ENCODE assay signal across 8 mouse cellular contexts in the genomic region with DNA sequence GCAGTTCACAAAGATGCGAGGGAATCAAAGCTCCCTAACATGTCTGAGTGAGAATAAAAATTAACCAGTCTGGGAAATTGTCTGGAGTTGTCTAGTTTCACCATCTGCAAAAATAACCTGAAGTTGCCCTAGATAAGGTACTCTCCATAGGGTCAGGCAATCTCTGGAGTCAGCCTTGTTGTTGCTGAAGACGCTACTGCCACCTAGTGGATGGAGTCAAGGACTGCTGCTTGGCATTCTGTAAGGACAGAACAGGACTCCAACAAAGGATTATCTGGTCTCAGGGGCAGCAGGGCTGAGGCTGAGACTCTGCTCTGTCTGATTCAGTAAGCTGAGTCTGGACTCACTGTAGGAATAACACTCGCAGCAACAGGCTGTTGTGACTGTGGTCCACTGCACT. TPM values are rescaled to one million over a fixed set of nuclear protein-coding genes. Genes with fewer than 3 reads are reported as not detected.
DNase-seq lines count a peak whose midpoint lies in the region; ATAC-seq and TF ChIP-seq lines count a peak whose summit lies in the region.

No protein-coding gene starts in this region.

- no peak overlapping the region for H3K4me3 ChIP-seq in cerebellum, adult 2 months (replicated peaks; ENCODE audit: insufficient read depth, low read depth, low read length)
- H3K4me3 ChIP-seq in forebrain, postnatal 0 days (ENCODE audit: low read depth, low read length): no peak overlapping the region
- H3K4me3 ChIP-seq in hindbrain, embryonic 15.5 days: no peak overlapping the region

- DNase-seq in thymus, postnatal 0 days (ENCODE audit: low spot score): peak; percentile 78
- no peak for DNase-seq in thymus, adult 18-20 months
- peak; percentile 61 to 72 for DNase-seq in cerebellum, adult 2 months
- DNase-seq in forebrain, postnatal 0 days: peak; percentile 93
- DNase-seq in left cerebral cortex, postnatal 10 days (ENCODE audit: extremely low spot score in 1 of 2, low spot score in 2 of 2): peak; percentile 57 to 59
- DNase-seq in spleen, postnatal 10 days (ENCODE audit: low spot score in 2 of 2): peak; percentile 15 to 57

- H3K36me3 ChIP-seq in forebrain, postnatal 0 days (ENCODE audit: insufficient read depth): peaks cover 33% of the 10 kb centered on the region
- peaks cover 2% of the 10 kb centered on the region; the same call in 1 of the 2 replicates for H3K36me3 ChIP-seq in hindbrain, embryonic 15.5 days

- no peaks in the 10 kb centered on the region for H3K27me3 ChIP-seq in cerebellum, adult 2 months (ENCODE audit: control insufficient read depth, insufficient read depth, low read length)
- no peaks in the 10 kb centered on the region for H3K27me3 ChIP-seq in forebrain, postnatal 0 days (ENCODE audit: insufficient read depth, low read length)
- no peaks in the 10 kb centered on the region for H3K27me3 ChIP-seq in hindbrain, embryonic 15.5 days

- H3K4me1 ChIP-seq in cerebellum, adult 2 months (ENCODE audit: control insufficient read depth, insufficient read depth, low read length): peaks cover 3% of the 10 kb centered on the region; the same call in 1 of the 2 replicates
- H3K4me1 ChIP-seq in forebrain, postnatal 0 days (ENCODE audit: insufficient read depth): no peaks in the 10 kb centered on the region
- H3K4me1 ChIP-seq in hindbrain, embryonic 15.5 days (replicated peaks): peaks cover 43% of the 10 kb centered on the region

- no peak for TF ChIP-seq POLR2A in cerebellum, adult 2 months (IDR thresholded peaks at IDR 0.05; ENCODE audit: borderline replicate concordance, insufficient read depth, low read length)

- TF ChIP-seq CTCF in cerebellum, adult 2 months (IDR thresholded peaks at IDR 0.05; ENCODE audit: borderline replicate concordance, insufficient read depth, low read depth, low read length): peak; percentile 98
- TF ChIP-seq CTCF in forebrain, postnatal 0 days (IDR thresholded peaks at IDR 0.05; ENCODE audit: low read depth): peak; percentile 97

- peak; percentile 80 for ATAC-seq in forebrain, postnatal 0 days
- ATAC-seq in hindbrain, embryonic 15.5 days (ENCODE audit: low FRiP score, low read depth): peak; percentile 55
- peak; percentile 85 for ATAC-seq in megakaryocyte-erythroid progenitor cell, adult 5-6 weeks (replicated peaks; ENCODE audit: low FRiP score, low TSS enrichment, poor library complexity, severe bottlenecking)

- no peak overlapping the region for H3K27ac ChIP-seq in cerebellum, adult 2 months (ENCODE audit: insufficient read depth, low read length)
- peak overlapping the region; percentile 64 for H3K27ac ChIP-seq in forebrain, postnatal 0 days (ENCODE audit: low read depth, low read length)
- peak overlapping the region; percentile 58; the same call in 1 of the 2 replicates for H3K27ac ChIP-seq in hindbrain, embryonic 15.5 days (replicated peaks)

- H3K9ac ChIP-seq in forebrain, postnatal 0 days: no peak overlapping the region
- H3K9ac ChIP-seq in hindbrain, embryonic 15.5 days: no peak overlapping the region

- H3K4me2 ChIP-seq in forebrain, postnatal 0 days (ENCODE audit: low read depth): no peak overlapping the region
- H3K4me2 ChIP-seq in hindbrain, embryonic 15.5 days: no peak overlapping the region

- 19% methylated on average over 3 of the region's 3 CpGs for WGBS in cerebellum, adult 2 months
- WGBS in forebrain, postnatal 0 days: 21% methylated on average over 3 of the region's 3 CpGs
- WGBS in hindbrain, embryonic 15.5 days: 22% methylated on average over 3 of the region's 3 CpGs

- intact Hi-C loops in left cerebral cortex, postnatal 10 days (cut with DNase I): loop anchor here (5.0 kb wide), 1 partner anchor 268 kb away; no protein-coding TSS in a partner anchor

- no peaks in the 10 kb centered on the region for H3K9me3 ChIP-seq in forebrain, postnatal 0 days (ENCODE audit: low read length)
- no peaks in the 10 kb centered on the region for H3K9me3 ChIP-seq in hindbrain, embryonic 15.5 days

RNA-seq across cellular contexts. Expression of a gene that starts 20.0 kb away (rescaled TPM):
- polyA plus RNA-seq in thymus, postnatal 0 days (2015; fragmentation: Nextera tagmentation; extraction: Ambion mirVana): 0.75 and 1.4 TPM in 2 replicates
- polyA plus RNA-seq in cerebellum, adult 2 months (2012; rRNA removed): 0.39 and 0.52 TPM in 2 replicates
- 11.1 and 12.2 TPM in 2 replicates for total RNA-seq in forebrain, postnatal 0 days (2014; rRNA removed)
- polyA plus RNA-seq in forebrain, postnatal 0 days (2015; fragmentation: Nextera tagmentation; extraction: Ambion mirVana): 9.9 and 15.9 TPM in 2 replicates
- polyA plus RNA-seq in hindbrain, embryonic 15.5 days (2015; fragmentation: Nextera tagmentation; extraction: Ambion mirVana): 3.1 and 3.6 TPM in 2 replicates
- 10 to 100 TPM in 1 of 2 experiments, 1 to 10 TPM in 1; 9.6 to 10.0 TPM for total RNA-seq in left cerebral cortex, postnatal 10 days (2021)
- not detected in 2 replicates for total RNA-seq in megakaryocyte-erythroid progenitor cell, adult 5-6 weeks (2014; fragmentation: Nextera tagmentation)
- total RNA-seq in megakaryocyte-erythroid progenitor cell, adult 5-6 weeks (2017): not detected in 2 replicates

RNA-seq across cellular contexts. Expression of a gene that starts 49.0 kb away (rescaled TPM):
- polyA plus RNA-seq in thymus, postnatal 0 days (2015; fragmentation: Nextera tagmentation; extraction: Ambion mirVana): 0.09 and 0.13 TPM in 2 replicates
- polyA plus RNA-seq in cerebellum, adult 2 months (2012; rRNA removed): 6.6 and 8.4 TPM in 2 replicates
- total RNA-seq in forebrain, postnatal 0 days (2014; rRNA removed): 0.14 and 0.38 TPM in 2 replicates
- 0.06 and 0.07 TPM in 2 replicates for polyA plus RNA-seq in forebrain, postnatal 0 days (2015; fragmentation: Nextera tagmentation; extraction: Ambion mirVana)
- 0.43 and 0.47 TPM in 2 replicates for polyA plus RNA-seq in hindbrain, embryonic 15.5 days (2015; fragmentation: Nextera tagmentation; extraction: Ambion mirVana)
- total RNA-seq in left cerebral cortex, postnatal 10 days (2021): 1 to 10 TPM in 1 of 2 experiments, under 1 TPM in 1; 0.53 to 1.3 TPM
- total RNA-seq in megakaryocyte-erythroid progenitor cell, adult 5-6 weeks (2014; fragmentation: Nextera tagmentation): not detected in 2 replicates
- total RNA-seq in megakaryocyte-erythroid progenitor cell, adult 5-6 weeks (2017): not detected in 2 replicates

Comparison
In these comparisons a context has a peak if more than half of its experiments do, and no peak if none do; other contexts are left out.
1. DNase-seq: peak in thymus, postnatal 0 days (single experiment), cerebellum, adult 2 months (2 of 2), forebrain, postnatal 0 days (single experiment), left cerebral cortex, postnatal 10 days (2 of 2) and spleen, postnatal 10 days (2 of 2); none in thymus, adult 18-20 months (0 of 2).
2. Peak in every context shown above with its lines, with median percentiles within 50 percentile points of each other: ATAC-seq.